Mouse (Mus musculus) embryonic facial prominence, embryonic 13.5 days (tissue): ENCODE measurements at regions not wholly inside any gene's neighbourhood (a gene's known extent, or its start where the extent isn't known, plus 50 kb on each side); places are given as distances from the start of the nearest gene placed in this dataset.

Experiments
- ATAC-seq: fragments of 200-750 bp; cut with Nextera tagmentation; 2 replicates; pipeline ENCODE4 v1.8.0; 2017; ENCODE audit warnings: low read depth; ENCODE audit not compliant: insufficient number of reproducible peaks, insufficient read depth, low FRiP score, low TSS enrichment
- H3K27ac ChIP-seq: fragments of 300-500 bp; sonication (generic); 2 replicates; pipeline ENCODE4 v1.5.1; 2015; ENCODE audit warnings: moderate library complexity, mild to moderate bottlenecking, inconsistent platforms
- H3K27me3 ChIP-seq: fragments of 300-500 bp; sonication (generic); 2 replicates; pipeline ENCODE4 v1.6.1; 2015; ENCODE audit warnings: mild to moderate bottlenecking, inconsistent platforms
- H3K36me3 ChIP-seq: fragments of 300-500 bp; sonication (generic); 2 replicates; pipeline ENCODE4 v1.6.1; 2015; ENCODE audit warnings: mild to moderate bottlenecking, inconsistent platforms
- H3K4me1 ChIP-seq: fragments of 300-500 bp; sonication (generic); 2 replicates; pipeline ENCODE4 v1.6.1; 2015; ENCODE audit warnings: inconsistent platforms
- H3K4me2 ChIP-seq: fragments of 300-500 bp; sonication (generic); 2 replicates; pipeline ENCODE4 v1.6.1; 2015; ENCODE audit warnings: moderate library complexity, mild to moderate bottlenecking, inconsistent platforms
- H3K4me3 ChIP-seq: fragments of 300-500 bp; sonication (generic); 2 replicates; pipeline ENCODE4 v1.5.1; 2015; ENCODE audit warnings: mild to moderate bottlenecking, inconsistent platforms
- H3K9ac ChIP-seq: fragments of 300-500 bp; sonication (generic); 2 replicates; pipeline ENCODE4 v1.6.1; 2015; ENCODE audit warnings: mild to moderate bottlenecking, inconsistent platforms
- H3K9me3 ChIP-seq: fragments of 300-500 bp; sonication (generic); 2 replicates; pipeline ENCODE4 v1.6.1; 2016; ENCODE audit warnings: inconsistent platforms
- WGBS: fragments of 180-500 bp; shearing (Covaris S2); methylation state at CpG from one replicate; pipeline ENCODE4 v1.1.7; 2015; ENCODE audit warnings: mixed read lengths; 5-methylcytosine and 5-hydroxymethylcytosine counted together

- Histone ChIP-seq H3K36me3 (no peaks in the 10 kb centered on the region), H3K9ac (no peak overlapping the region), H3K4me1 (no peaks in the 10 kb centered on the region), H3K9me3 (no peaks in the 10 kb centered on the region), H3K27me3 (no peaks in the 10 kb centered on the region), H3K4me2 (no peak overlapping the region), H3K27ac (no peak overlapping the region), H3K4me3 (no peak overlapping the region)
- 78% methylated on average over 1 of the region's 1 CpGs for whole genome bisulfite sequencing
- no peak for ATAC-seq
Measured at GRCm38 (mm10) chr2:134126988-134127387, 427.2 kb downstream of the Hao1 start.

GRCm38 (mm10) chr2:134107286-134107685, 446.9 kb downstream of the Hao1 start:
- Histone ChIP-seq H3K4me1 (no peaks in the 10 kb centered on the region), H3K36me3 (no peaks in the 10 kb centered on the region), H3K9me3 (no peaks in the 10 kb centered on the region), H3K27me3 (no peaks in the 10 kb centered on the region), H3K9ac (no peak overlapping the region), H3K27ac (no peak overlapping the region), H3K4me3 (no peak overlapping the region), H3K4me2 (no peak overlapping the region)
- no peak for ATAC-seq

DNA sequence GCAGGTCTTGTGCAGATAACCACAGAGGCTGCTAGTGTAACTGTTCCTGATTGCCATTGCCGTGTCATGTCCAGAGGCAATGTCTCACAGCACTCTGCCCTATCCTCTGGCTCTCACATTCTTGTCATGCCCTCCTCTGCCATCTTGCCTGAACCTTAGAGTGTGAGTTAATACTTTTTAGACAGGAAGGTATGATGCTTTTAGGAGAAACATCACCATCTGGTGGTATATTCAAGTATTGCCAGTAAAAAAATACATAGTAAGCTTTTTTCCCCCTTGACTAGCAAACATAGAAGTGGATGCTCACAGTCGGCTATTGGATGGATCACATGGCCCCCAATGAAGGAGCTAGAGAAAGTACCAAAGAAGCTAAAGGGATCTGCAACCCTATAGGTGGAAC, 465.8 kb downstream of the Hao1 start:
- no peak overlapping the region for H3K4me2 ChIP-seq
- H3K4me1 ChIP-seq, result no peaks in the 10 kb centered on the region
- H3K9ac ChIP-seq, result no peak overlapping the region
- H3K27me3 ChIP-seq, result no peaks in the 10 kb centered on the region
- no peaks in the 10 kb centered on the region for H3K36me3 ChIP-seq
- H3K9me3 ChIP-seq, result no peaks in the 10 kb centered on the region
- no peak overlapping the region for H3K27ac ChIP-seq
- no peak for ATAC-seq
- H3K4me3 ChIP-seq, result no peak overlapping the region
- 74% methylated on average over 2 of the region's 2 CpGs for WGBS

DNA sequence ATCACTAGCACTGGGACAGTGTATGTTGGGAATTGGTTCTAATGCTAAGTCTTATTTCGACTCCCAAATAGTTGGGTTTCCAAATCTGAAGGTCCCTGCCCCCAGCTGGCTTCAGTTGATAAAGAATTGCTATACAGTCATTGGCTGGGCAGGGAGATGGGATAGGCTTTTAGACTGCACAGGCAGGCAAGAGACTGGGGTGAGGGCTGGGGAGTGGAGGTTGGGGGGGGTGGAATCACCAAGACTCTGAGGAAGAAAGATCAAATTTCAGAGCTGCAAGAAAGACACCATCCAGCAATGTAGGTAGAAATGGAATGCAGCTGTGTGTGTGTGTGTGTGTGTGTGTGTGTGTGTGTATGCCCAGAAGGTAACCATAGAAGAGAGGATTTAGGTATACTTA, 474.0 kb downstream of the Hao1 start:
- no peak overlapping the region for H3K4me2 ChIP-seq
- H3K27ac ChIP-seq, result no peak overlapping the region

DNA sequence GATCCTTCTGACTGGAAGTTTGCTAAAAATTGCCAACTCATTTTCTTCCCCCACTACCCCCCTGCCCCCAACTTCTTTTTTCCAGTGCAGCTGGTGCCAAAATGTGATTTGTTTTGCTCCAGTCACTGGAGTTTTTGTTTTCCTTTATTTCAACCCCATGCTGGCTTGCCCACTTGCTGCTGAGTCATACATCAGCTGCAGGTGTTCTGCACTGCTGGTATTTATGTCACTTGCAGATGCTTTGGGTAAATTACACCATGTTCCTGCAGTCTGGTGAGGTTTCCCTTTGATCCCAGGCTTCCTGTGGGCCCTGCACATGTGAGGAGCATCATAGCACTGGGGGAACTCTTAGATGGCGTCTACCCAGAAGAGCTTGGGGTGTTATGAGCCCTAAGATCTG, 476.2 kb downstream of the Hao1 start:
- no peaks in the 10 kb centered on the region for H3K27me3 ChIP-seq
- WGBS, result 59% methylated on average over 1 of the region's 1 CpGs
- no peak overlapping the region for H3K27ac ChIP-seq
- H3K4me1 ChIP-seq, result peaks cover 7% of the 10 kb centered on the region
- ATAC-seq, result no peak
- H3K9me3 ChIP-seq, result no peaks in the 10 kb centered on the region
- no peaks in the 10 kb centered on the region for H3K36me3 ChIP-seq
- H3K9ac ChIP-seq, result no peak overlapping the region
- no peak overlapping the region for H3K4me3 ChIP-seq
- no peak overlapping the region for H3K4me2 ChIP-seq

More for the DNA sequence above, 474.0 kb downstream of the Hao1 start:
- no peaks in the 10 kb centered on the region for H3K36me3 ChIP-seq
- no peak for ATAC-seq
- H3K4me3 ChIP-seq, result no peak overlapping the region
- 74% methylated on average over 1 of the region's 1 CpGs for WGBS
- no peaks in the 10 kb centered on the region for H3K9me3 ChIP-seq
- H3K9ac ChIP-seq, result no peak overlapping the region
- H3K4me1 ChIP-seq, result peaks cover 7% of the 10 kb centered on the region
- no peaks in the 10 kb centered on the region for H3K27me3 ChIP-seq

DNA sequence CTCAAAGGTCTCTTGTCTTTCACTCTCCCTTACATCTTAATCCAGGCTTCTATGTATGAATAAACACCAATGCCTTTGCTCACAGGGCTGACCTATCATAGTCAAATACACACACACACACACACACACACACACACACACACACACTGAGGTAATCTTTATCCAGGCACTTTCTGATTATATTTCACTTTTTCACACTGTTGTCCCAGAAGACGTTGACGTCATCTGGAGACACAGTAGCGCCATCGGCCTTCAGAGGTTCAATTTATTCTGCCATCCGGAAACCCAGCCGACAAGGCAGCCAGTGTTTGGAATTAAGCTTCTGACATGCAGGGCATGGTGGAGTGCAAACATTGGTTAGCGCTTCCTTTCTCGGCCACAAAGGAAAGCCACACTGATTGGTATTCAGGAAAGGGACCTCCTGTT, 486.2 kb downstream of the Hao1 start:
- H3K27ac ChIP-seq, result no peak overlapping the region
- ATAC-seq, result no peak

GRCm38 (mm10) chr2:134067404-134067803, 486.8 kb downstream of the Hao1 start:
- Histone ChIP-seq H3K27ac (no peak overlapping the region), H3K4me2 (no peak overlapping the region), H3K4me3 (no peak overlapping the region), H3K9ac (no peak overlapping the region), H3K36me3 (no peaks in the 10 kb centered on the region), H3K9me3 (no peaks in the 10 kb centered on the region), H3K27me3 (no peaks in the 10 kb centered on the region), H3K4me1 (no peaks in the 10 kb centered on the region)
- WGBS, result 79% methylated on average over 1 of the region's 1 CpGs
- no peak for ATAC-seq

More for the DNA sequence above, 486.2 kb downstream of the Hao1 start:
- H3K4me1 ChIP-seq, result no peaks in the 10 kb centered on the region
- no peak overlapping the region for H3K4me3 ChIP-seq
- no peaks in the 10 kb centered on the region for H3K36me3 ChIP-seq
- peak overlapping the region; percentile 21 for H3K4me2 ChIP-seq
- WGBS, result 39% methylated on average over 8 of the region's 8 CpGs
- no peak overlapping the region for H3K9ac ChIP-seq
- no peaks in the 10 kb centered on the region for H3K9me3 ChIP-seq
- H3K27me3 ChIP-seq, result no peaks in the 10 kb centered on the region

DNA sequence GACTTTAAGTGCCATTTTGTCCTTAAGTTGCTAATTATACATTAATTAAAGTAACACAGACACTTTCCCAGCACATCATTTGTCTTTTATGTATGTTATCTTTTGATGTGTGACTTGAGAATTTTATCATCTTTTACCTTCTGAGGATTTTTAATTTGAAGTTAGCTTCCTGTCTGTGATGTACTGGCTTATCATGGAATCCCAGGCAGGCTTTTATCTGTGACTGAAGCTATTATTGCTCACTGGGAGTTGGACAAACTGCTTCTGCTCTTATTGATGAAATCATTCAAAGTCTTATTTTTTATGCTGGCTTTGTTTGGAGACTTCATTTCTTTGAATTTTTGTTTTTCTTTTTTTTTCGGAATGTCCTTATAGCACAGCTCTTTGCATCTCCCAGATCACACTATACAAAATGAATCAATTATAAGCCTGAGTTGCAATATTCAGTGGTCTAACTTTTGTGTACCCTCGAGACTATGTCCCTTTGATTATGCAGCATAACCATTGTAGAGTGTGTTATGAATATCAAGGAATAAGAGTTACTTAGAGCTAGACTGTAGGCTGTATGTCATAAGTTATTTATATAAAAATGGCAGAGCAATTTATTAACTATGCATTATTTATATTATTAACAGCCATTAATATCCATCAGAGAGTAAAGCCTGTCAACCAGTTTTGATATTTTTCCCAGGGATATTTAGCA, 494.1 kb downstream of the Hao1 start:
- H3K9me3 ChIP-seq, result no peaks in the 10 kb centered on the region
- H3K4me2 ChIP-seq, result no peak overlapping the region
- H3K4me1 ChIP-seq, result no peaks in the 10 kb centered on the region
- no peak overlapping the region for H3K27ac ChIP-seq
- WGBS, result 80% methylated on average over 2 of the region's 2 CpGs
- no peak overlapping the region for H3K4me3 ChIP-seq
- ATAC-seq, result no peak
- H3K27me3 ChIP-seq, result no peaks in the 10 kb centered on the region
- H3K9ac ChIP-seq, result no peak overlapping the region
- no peaks in the 10 kb centered on the region for H3K36me3 ChIP-seq

- no peak overlapping the region for H3K9ac ChIP-seq
- H3K4me3 ChIP-seq, result no peak overlapping the region
- no peak for ATAC-seq
- WGBS, result 75% methylated on average over 6 of the region's 6 CpGs
- H3K4me1 ChIP-seq, result no peaks in the 10 kb centered on the region
- H3K4me2 ChIP-seq, result no peak overlapping the region
- no peak overlapping the region for H3K27ac ChIP-seq
- no peaks in the 10 kb centered on the region for H3K27me3 ChIP-seq
- no peaks in the 10 kb centered on the region for H3K36me3 ChIP-seq
- no peaks in the 10 kb centered on the region for H3K9me3 ChIP-seq
Measured at GRCm38 (mm10) chr2:134036359-134036874, 484.5 kb downstream of the Bmp2 start.

DNA sequence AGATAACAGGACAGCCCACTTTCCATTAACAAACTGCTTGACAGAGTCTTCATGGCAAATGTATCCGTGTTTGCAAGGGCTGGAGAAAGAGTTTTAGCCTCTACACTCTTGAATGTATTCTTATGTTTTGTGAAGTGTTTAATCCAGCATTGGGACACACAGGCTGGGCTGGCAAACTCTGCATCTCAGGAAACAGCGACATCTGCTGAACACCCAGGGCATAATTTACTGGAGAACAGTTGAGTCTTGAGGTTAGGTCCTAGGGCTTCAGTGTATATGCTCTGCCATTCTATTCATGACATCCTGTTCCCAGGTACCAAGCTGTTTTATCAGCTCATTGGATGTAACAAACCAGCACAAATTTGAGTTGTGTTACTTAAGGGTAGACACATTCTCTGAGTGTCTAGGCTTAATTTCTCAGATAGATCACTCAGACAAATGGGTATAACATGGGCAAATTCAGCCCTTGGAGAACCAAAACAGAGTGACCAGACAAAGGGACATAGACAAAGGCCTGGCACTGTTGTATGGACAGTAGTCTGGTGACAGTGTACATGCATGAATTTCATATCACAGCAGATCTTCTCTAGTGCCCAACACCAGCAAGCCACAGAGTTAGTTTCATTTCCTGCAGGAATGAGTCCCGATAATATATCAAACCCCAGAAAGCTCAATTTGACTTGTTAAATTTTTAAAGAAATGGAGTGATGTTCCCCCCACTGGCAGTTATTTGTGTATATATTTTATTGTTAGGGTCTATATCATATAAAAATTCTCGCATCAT, 477.9 kb downstream of the Bmp2 start:
- Histone ChIP-seq H3K4me1 (no peaks in the 10 kb centered on the region), H3K9ac (no peak overlapping the region), H3K27ac (no peak overlapping the region), H3K36me3 (no peaks in the 10 kb centered on the region), H3K4me2 (no peak overlapping the region), H3K4me3 (no peak overlapping the region), H3K27me3 (no peaks in the 10 kb centered on the region), H3K9me3 (no peaks in the 10 kb centered on the region)
- no peak for ATAC-seq
- WGBS, result 66% methylated on average over 4 of the region's 4 CpGs

GRCm38 (mm10) chr2:134029153-134029552, 477.2 kb downstream of the Bmp2 start:
- Histone ChIP-seq H3K4me1 (no peaks in the 10 kb centered on the region), H3K27ac (no peak overlapping the region), H3K4me3 (no peak overlapping the region), H3K9ac (no peak overlapping the region), H3K36me3 (no peaks in the 10 kb centered on the region), H3K27me3 (no peaks in the 10 kb centered on the region), H3K9me3 (no peaks in the 10 kb centered on the region), H3K4me2 (no peak overlapping the region)
- 78% methylated on average over 2 of the region's 2 CpGs for WGBS
- no peak for ATAC-seq

DNA sequence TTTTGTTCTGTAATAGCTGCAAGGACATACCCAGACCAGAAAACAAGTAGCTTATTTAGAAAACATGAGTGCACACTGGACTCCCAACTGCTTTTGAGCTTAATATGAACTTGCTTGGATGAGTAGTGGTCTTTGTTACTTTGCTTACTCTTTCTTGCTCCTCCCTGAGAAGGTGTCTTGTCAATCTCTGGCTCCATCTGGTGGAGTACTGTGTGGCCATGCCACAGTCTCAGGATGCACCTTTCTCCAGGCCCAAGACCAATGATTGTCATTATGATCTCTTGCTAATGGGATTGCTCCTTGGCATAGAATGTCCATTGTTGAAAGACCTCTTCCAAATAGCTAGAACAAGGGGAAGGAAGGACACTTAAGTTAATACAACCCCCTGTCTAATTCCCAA, 465.1 kb downstream of the Bmp2 start:
- Histone ChIP-seq H3K27me3 (no peaks in the 10 kb centered on the region), H3K36me3 (no peaks in the 10 kb centered on the region), H3K4me3 (no peak overlapping the region), H3K27ac (no peak overlapping the region), H3K4me2 (no peak overlapping the region), H3K9me3 (no peaks in the 10 kb centered on the region), H3K9ac (no peak overlapping the region), H3K4me1 (no peaks in the 10 kb centered on the region)
- no peak for ATAC-seq
